Mouse (Mus musculus) testis, postnatal 10 days (tissue): ENCODE measurements around the gene Hdac7.

Source experiments
- DNase-seq: peaks from one replicate; pipeline ENCODE4 v3.0.0; 2021; ENCODE audit warnings: low spot score

Hdac7 gene

GRCm38 (mm10) chr15:97743961-97744525 lies 100.3 kb downstream of the Hdac7 start:
- DNase-seq, result no peak

GRCm38 (mm10) chr15:97743210-97743609 lies 101.1 kb downstream of the Hdac7 start:
- no peak for DNase-seq
